Comparison of ENCODE assay signal across 23 mouse cellular contexts in the genomic region with DNA sequence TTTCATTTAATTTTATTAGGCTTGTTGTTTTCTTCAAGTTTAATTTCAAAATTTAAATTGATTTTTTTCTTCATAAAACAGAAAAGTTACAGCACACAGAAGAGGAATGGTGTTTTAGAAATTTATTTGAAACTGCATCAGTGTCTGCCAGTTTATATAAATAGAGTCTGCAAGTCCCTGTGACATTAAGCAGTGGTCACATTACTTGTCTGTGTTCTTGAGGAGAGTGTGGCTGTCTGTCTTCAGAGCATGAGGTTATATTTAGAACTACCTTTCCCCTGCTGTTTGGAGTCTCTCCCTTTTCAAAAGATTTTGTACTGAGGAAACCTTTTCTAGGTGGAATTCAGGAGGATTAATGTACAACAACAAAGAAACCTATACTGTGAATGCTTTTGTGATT.
"Had no signal": no experiment of that assay in that cellular context is flagged by ENCODE, and none has a peak within 500 bp of the region (broad histone marks: within the 10 kb centered on the region; RNA-seq: fewer than 3 reads in every experiment).

No protein-coding gene starts in this region.

- H3K4me1 ChIP-seq: limb, embryonic 10.5 days; limb, embryonic 13.5 days; liver, embryonic 12.5 days; liver, embryonic 15.5 days; lung, embryonic 15.5 days; megakaryocyte, embryonic 14.5 days; midbrain, embryonic 13.5 days; neural tube, embryonic 13.5 days had no signal

- H3K36me3 ChIP-seq: limb, embryonic 10.5 days; limb, embryonic 13.5 days; liver, embryonic 12.5 days; liver, embryonic 15.5 days; lung, embryonic 15.5 days; midbrain, embryonic 10.5 days; midbrain, embryonic 13.5 days; neural tube, embryonic 13.5 days had no signal

- H3K4me2 ChIP-seq: limb, embryonic 13.5 days; liver, embryonic 12.5 days; liver, embryonic 15.5 days; lung, embryonic 15.5 days; midbrain, embryonic 13.5 days; neural tube, embryonic 13.5 days had no signal

- H3K27me3 ChIP-seq: limb, embryonic 13.5 days; liver, embryonic 12.5 days; liver, embryonic 15.5 days; lung, embryonic 15.5 days; megakaryocyte, embryonic 14.5 days; midbrain, embryonic 13.5 days; neural tube, embryonic 13.5 days had no signal

- H3K27ac ChIP-seq: kidney, postnatal 0 days; layer of hippocampus, adult 2 months; limb, embryonic 10.5 days; limb, embryonic 13.5 days; liver, embryonic 12.5 days; liver, embryonic 15.5 days; lung, embryonic 15.5 days; midbrain, embryonic 10.5 days; midbrain, embryonic 13.5 days; neural tube, embryonic 13.5 days had no signal

- DNase-seq: kidney, postnatal 25 days; layer of hippocampus, adult 9-11 months; liver; lung, adult 18-20 months; lung, postnatal 10 days; lung, postnatal 36 days; retina, postnatal 1 day; right cerebral cortex, postnatal 25 days; thymus, adult 18-20 months; thymus, postnatal 36 days had no signal

- ATAC-seq: liver, embryonic 12.5 days; midbrain, embryonic 16.5 days had no signal

- H3K9me3 ChIP-seq: limb, embryonic 10.5 days; limb, embryonic 13.5 days; liver, embryonic 12.5 days; liver, embryonic 15.5 days; lung, embryonic 15.5 days; megakaryocyte, embryonic 14.5 days; midbrain, embryonic 10.5 days; midbrain, embryonic 13.5 days; neural tube, embryonic 13.5 days had no signal

- H3K9ac ChIP-seq: limb, embryonic 13.5 days; liver, embryonic 12.5 days; liver, embryonic 15.5 days; lung, embryonic 15.5 days; midbrain, embryonic 13.5 days; neural tube, embryonic 13.5 days had no signal

- H3K4me3 ChIP-seq: layer of hippocampus, adult 2 months; limb, embryonic 10.5 days; limb, embryonic 13.5 days; liver, embryonic 12.5 days; liver, embryonic 15.5 days; lung, embryonic 15.5 days; megakaryocyte, embryonic 14.5 days; midbrain, embryonic 10.5 days; midbrain, embryonic 13.5 days; myocyte; neural tube, embryonic 13.5 days had no signal
